Mouse (Mus musculus): ENCODE data around the gene Cplx3. TPM values are rescaled to one million over a fixed set of nuclear protein-coding genes. Genes with fewer than 3 reads are reported as not detected.

The Cplx3 gene
- 10 to 100 TPM; 13.0 to 13.6 TPM for total RNA-seq (2021)
- long read RNA-seq, experiment 1, transcript Cplx3-201 (3 exons, 2,859 nt), result major isoform, 13 of 17 reads
- long read RNA-seq, experiment 1, partial matches to known transcripts, result 0 of 17 reads
- long read RNA-seq, experiment 1, other reads (novel, unspliced or antisense), result 4 of 17 reads
- long read RNA-seq, experiment 2, transcript Cplx3-201 (3 exons, 2,859 nt), result major isoform, 5 of 8 reads
- long read RNA-seq, experiment 2, partial matches to known transcripts, result 0 of 8 reads
- long read RNA-seq, experiment 2, other reads (novel, unspliced or antisense), result 3 of 8 reads

DNA sequence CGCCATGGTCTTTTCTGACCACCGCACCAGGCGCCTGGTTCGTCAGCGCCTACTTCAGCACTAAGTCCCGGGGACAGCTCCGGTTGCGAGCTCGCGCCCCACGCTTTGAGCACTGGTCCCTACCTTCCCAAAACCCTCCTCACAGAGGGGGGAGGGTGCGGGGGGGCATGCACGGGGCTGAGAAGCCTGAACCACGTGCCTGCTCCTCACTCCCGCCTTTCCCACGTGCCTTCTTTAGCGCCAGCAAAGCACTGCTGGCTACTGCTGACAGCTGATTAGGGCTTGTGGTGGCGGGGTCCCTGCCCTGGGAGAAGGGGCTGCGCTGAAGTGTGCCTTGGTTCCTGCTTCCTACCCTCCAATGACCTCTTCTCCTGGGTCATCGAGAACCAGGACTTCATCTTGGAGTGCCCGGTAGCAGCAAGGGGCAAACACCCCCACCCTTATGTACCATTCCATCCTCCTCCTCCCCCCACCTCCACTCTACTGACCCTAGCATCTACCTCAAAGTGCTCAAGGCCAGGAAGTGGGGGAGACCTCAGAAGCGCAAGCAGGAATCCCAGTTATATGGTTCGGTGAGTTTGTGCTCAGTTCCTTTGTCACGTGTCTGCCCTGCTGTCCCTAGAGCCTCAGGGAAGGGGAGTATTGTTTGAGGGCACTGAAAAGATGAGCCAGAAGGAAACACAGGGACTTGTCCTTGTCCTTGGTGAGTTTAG, at the start of gene Cplx3:
Gene Cplx3, minus strand, starts transcription at position 143 of the 713 bp plus-strand sequence.
- DNase-seq (ENCODE audit: low spot score in 2 of 2), result no peak

DNA sequence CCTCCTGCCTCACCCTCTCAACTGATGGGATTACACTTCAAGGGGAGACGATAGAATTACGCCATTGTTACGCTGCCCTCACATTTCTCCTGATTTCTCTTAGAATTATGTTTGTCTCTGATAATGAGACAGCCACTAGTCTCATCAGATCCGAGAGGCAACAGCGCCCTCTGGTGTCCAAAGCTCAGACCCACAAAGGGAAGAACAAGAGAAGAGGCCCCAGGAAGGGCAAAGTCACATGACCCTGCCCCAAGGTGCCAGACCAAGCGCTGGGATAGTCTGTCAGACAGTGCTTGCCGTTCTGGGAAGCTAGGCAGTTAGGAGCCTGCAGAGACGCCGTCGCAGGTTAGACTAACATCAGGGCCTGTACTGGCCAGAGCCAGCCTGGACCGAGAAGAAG, 49.7 kb upstream of the Cplx3 start:
- peak; percentile 91 to 98 for DNase-seq (ENCODE audit: low spot score in 2 of 2)

DNA sequence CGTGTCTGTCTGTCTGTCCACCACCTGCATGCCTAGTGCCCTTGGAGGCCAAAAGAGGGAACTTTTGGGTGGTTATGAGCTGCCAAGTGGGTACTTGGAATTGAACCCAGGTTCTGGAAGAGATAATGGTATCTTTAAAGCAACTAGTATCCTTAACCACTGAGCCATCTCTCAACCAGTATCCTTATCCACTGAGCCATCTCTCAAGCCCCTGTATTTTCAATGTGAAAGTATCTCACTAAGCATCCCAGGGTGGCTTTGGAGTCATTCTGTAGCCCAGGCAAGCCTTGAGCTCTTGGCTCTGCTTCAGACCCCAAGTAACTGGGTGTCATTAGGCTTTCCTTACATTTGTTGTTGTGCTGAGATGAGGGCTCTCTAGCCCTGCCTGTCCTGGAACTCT, 48.9 kb upstream of the Cplx3 start:
- DNase-seq (ENCODE audit: low spot score in 2 of 2), result no peak

DNA sequence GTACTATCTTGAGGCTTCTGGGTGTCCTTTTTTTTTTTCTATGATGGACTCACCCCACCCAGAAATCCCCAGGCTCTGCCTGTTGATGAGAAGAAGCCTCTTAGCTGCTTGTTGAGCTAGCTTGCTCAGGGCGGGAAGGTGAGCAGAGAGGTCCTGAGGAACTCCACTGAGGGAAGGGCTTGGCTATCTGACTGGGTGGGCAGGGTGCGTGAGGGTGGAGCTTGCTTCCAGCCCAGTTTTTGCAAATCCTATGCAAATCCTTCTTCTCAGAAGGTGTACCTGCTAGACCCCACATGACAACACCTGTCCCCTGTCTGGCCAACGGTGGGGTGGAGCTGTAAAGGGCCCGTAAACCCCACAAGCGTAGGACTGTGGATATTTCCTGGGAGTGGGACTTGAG, 47.2 kb upstream of the Cplx3 start, which contains the start of gene Csk:
Gene Csk, minus strand, starts transcription at position 349 of the 400 bp plus-strand sequence.
- no peak for DNase-seq (ENCODE audit: low spot score in 2 of 2)

DNA sequence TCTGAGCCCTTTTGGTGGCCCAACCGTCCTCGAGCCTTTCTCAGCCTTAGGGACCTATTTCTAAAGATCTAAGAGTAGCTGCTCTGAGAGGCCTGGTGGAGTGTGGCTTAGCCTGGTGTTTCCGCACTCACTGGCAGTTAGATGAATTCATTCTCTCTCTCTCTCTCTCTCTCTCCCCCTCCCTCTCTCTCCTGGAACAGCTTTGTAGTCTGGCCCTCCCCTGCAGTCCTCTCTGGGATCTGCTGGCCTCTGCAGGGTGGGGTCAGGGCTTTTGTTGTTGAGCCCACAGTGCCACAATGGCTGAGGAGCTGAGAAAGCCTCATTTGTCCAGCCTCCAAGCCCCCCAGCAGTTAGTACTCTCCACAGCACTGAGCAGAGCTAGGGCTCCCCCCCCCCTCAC, 46.8 kb upstream of the Cplx3 start:
- no peak for DNase-seq (ENCODE audit: low spot score in 2 of 2)

DNA sequence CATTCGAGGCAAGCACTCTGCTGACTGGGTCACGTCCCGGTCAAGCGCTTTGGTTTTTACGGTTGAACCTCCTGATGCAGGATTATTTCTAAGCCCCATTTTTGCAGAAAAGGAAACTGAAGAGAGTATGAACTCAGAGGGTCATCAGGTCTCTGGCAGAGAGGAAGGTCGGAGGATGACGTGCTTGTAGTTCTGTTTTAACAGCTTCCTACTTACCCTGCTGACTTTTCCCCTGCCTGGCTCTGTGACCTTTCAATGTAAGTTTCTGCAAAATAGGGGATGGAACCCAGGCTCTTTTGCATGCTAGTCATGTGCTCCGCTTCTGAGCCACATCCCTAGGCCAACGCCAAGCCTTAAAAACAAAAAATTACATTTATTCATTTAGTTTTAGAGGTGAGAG, 46.3 kb upstream of the Cplx3 start:
- no peak for DNase-seq (ENCODE audit: low spot score in 2 of 2)

DNA sequence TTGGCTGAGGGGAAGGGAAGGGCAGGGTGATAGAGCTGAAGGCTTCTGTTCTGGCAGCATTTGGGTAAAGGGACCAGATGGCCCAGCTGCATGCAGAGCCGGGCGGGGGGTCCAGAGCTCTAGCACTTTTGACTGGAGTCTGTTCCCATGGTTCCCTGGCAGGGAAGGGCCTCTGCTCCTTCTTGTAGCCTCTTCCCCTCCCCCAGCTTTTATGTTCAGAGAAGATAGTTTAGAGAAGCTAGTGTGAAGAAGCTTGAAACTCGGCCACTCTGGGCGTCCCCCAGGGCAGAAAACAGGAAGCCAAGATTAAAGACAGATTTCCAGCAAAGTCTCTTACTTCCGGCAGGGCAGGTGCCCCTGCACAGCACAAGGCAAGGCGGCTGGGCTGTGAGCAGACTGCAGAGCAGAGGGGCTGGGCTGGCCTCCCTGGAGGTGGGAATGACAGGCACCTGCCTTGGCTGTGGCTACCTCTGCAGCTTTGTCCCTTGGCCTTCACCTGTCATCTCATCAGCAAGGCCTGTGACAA, 44.8 kb upstream of the Cplx3 start:
- DNase-seq (ENCODE audit: low spot score in 2 of 2), result peak in 1 of 2 experiments; percentile 1

DNA sequence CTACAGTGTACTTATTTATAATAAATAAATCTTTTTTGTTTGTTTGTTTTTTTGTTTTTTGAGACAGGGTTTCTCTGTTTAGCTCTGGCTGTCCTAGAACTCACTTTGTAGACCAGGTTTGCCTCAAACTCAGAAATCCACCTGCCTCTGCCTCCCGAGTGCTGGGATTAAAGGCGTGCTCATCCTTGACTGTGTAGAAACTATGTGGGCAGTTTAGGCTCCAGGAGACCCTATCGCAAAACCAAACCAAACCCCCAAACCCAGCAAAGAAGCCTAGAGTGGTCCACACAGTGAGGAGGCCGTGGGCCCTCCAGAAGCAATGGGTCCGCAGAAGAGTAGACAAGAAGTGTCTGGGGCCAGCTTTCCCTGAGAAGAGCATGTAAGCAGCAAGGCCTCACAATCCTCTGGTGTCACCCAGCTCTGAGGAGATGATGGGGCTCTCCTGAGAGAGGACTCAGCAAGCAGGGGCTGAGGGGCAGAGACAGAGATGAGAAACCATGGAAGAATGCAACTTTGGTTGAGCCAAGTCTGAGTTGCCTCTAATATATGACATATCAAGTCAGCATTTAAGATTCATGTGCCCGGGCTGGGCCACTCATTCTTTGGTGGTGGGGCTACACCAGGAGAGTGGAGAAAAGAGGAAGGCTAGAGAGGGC, 44.2 kb upstream of the Cplx3 start:
- no peak for DNase-seq (ENCODE audit: low spot score in 2 of 2)

DNA sequence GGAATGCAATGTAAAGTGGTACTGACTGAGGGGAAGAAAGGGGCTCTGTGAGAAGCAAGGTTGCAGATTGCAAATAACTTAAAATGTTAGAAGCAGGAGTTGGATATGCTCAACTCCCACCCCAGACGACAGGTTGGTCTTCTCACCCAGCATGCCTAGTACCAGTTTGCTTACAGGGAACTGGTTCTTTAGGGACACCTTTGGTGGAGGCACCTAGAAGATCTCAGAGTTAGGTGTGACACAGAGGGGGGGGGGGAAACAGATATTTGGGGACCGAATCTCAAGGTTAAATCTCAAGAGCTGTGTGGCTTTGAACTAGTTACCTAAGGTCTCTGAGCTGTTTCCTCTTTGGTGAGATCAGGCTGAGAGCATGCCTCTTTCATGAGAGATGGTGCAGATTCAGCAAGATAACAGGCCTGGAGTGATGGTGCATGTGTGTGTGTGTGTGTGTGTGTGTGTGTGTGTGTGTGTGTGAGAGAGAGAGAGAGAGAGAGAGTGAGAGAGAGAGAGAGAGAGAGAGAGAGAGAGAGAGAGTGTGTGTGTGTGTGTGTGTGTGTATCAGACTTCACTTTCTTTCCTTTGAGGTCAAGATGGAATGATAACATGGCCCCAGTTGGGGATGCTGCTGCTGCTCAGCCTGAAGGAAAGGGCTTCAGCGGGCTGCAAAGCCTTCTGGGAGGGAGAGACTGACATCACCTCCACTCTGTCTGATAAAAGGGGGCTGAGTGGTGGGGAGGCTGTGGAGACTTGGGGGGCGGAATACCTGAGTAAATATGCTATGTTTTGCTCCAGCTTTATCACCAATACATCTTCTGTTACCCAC, 41.4 kb upstream of the Cplx3 start:
- DNase-seq (ENCODE audit: low spot score in 2 of 2), result no peak

DNA sequence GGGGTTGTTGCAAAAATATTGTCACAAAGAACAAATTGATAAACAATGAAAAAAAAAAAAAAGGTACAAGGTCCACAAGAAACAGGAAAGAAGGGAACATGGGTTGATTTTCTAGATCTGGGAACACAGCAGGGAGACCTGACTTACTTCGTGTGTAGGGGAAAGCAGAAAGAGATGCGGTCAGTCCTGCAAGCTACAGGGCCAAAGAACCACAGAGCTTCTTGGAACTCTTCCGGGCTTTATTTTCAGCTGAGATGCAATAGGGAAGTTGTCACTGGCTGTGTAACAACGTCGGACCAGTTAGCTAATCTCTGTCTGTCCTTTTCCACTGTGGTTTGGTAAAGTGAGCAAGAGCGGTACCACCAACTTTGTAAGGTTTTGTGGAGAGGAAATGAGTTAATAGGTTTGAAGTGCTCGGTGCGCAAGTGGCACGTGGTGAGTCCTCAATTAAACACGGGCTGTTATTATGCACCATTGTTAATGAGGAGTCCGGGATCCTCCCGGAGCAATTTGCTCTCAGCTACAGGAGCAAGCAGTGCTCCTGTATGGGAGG, 40.5 kb upstream of the Cplx3 start:
- no peak for DNase-seq (ENCODE audit: low spot score in 2 of 2)

DNA sequence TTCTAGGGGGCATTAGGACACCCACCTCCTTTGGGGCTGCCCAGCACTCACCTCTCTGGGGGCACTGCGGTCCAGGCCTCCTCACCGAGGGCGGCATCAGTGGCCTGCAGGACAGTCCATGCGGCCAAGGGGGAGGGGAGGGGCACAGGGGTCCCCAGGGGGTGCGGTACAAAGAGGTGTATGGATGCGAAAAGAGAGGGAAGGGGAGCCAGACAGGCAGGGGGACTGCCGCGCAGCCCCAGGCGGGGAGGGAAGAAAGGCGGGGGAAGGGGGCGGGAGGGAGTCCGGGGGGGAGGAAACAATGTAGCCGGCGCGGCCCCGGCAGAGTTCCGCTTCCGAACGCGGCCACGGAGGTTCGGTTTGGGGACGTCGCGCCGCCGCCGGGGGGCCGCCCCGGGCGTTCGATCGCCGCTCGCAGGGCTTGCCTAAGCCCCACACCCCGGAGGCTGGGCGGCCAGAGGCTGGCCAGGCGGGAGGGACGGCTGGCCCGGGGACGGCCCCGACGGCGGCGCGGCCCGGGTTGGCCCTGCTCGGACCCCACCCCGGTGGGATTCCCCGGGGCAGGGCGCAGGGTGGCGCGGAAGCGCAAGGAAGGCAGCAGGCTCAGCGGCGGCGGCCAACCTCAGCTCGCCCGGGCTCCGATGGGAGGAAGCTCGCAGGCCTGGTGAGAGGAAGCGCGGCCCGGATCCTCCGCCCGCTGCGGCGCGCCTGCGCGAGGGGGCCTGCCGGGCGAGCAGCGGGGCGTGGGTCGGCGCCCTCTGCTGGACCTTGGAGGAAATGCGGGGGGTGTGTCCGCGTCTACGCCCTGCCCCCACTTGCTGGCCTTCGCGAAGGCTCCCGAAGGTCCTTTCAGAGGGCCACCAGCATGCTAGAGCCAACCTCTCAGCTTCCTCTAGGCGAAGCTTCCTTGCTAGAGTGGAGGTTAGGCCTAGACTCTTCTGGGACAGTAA, 39.1 kb upstream of the Cplx3 start:
- peak; percentile 92 to 93 for DNase-seq (ENCODE audit: low spot score in 2 of 2)

DNA sequence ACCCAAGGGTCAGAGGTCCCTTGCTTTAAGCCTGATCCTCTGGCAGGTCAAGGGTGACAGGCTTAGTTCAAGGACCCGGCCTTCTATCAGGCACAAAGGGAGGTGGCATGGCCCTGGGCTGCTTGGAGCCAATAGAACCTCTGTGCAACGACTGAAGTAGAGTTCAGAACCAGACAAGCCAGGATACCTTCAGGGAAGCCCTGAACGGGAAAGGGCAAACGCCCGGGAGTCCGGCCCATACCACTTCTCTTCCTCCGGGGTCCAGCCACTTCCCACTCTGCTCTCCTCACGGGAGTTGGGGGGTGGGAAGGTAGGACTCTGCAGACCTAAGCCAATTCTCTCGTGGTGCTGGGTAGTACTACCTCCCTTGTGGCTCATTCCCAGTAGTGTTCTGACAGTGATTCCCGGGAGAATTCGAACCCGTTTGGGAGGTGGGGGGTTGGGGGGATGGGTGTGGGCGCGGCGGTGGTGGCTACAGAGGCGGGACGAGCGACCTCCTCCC, 38.4 kb upstream of the Cplx3 start:
- DNase-seq (ENCODE audit: low spot score in 2 of 2), result no peak

DNA sequence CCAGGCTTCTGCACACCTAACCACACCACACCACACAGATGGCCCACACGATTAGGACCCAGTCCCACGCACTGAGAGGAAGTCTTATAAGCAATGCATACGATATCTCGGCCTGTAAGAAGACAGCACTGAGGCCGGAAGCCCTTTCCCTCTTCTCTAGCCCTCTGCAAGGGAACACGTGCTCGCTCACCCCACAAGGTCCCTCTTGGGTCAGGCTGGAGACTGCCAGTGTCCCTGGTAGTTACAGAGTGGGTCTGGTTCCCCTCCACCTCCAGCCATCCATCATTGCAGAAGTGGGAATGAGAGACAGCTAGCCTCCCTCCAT, 37.7 kb upstream of the Cplx3 start:
- no peak for DNase-seq (ENCODE audit: low spot score in 2 of 2)

DNA sequence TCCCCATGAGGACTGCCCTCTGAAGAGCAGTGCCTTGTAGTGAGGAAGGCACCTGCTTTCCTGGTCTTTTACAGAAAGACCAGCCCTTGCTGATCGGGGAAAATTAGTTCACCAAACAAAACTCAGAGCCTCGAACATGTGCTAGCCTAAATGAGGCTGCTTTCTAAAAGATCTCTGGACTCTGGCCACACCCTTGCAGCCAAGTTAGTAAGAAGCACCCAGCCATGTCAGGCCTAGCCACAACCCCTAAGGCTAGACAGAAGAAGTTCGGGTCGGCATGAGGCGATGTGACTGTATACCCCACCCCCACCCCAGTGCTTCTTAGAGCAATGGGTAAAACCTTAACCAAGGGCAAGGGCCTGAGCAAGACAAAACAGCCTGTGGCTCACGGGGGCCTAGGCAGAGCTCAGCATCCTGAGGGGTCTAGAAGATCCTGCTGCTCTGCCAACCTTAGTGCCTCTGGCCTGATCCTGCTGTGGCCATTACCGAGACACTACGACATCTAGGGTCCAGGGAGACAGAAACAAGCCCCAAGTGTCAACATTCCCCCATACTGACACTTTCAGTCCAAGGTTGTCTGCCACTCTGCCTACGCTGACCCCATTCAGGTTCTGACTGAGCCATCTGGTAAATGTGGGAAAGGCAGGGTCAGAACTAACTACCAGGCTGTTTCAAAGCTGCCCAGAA, 37.2 kb upstream of the Cplx3 start:
- DNase-seq (ENCODE audit: low spot score in 2 of 2), result no peak

DNA sequence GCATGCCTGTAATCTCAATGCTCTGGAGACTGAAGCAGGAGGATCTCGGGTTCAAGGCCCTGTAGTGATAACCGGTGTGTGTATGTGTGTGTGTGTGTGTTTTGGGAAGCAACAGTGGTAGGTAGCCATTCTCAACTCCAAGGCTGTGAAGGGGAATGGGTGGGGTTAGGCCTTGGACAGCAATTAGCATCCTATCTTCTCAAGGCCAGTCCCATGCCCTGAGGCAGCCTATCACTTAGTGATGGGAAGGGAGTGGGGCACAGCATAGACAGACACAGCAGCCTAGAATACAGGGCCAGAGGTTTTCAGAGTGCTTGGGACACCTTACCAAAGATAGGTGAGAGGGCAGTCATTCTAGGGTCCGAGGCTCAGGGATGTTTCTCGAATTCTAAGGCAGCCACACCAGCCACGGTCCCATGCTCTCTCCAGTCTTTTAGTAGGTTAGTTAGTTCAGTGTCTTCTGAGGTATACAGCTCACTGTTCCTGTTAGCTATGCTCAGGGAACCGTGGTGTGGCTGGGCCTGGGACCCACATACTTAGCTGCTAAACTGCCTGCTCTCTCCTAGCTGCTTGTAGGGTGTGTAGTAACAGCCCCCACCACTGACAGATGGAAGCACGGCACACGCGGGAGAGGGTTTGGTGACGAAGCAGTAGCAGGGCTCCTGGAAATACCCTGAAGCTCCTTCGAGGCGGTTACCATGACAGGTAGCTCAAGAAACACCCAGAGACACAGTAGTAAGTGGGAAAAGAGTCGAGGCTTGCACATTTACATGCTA, 35.9 kb upstream of the Cplx3 start:
- peak in 1 of 2 experiments; percentile 27 for DNase-seq (ENCODE audit: low spot score in 2 of 2)

DNA sequence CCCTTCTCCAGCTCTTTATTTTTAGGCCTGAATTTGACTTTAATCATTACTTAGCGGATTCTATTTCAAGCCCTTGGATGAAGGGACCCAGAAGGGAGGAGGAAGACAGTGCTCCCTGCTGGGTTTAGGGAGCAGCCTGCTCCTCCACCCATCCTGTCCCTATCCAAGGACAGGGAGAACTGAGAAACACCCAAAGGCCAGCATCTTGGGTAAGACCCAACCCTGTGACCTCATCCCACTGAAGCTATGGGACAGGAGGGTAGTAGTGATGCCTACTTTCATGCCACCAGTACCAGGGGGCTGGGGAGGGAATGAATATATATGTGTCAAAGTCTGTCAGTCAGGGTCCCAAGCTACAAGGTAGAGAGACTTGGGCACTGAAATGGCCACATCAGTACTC, 34.9 kb upstream of the Cplx3 start:
- DNase-seq (ENCODE audit: low spot score in 2 of 2), result no peak

DNA sequence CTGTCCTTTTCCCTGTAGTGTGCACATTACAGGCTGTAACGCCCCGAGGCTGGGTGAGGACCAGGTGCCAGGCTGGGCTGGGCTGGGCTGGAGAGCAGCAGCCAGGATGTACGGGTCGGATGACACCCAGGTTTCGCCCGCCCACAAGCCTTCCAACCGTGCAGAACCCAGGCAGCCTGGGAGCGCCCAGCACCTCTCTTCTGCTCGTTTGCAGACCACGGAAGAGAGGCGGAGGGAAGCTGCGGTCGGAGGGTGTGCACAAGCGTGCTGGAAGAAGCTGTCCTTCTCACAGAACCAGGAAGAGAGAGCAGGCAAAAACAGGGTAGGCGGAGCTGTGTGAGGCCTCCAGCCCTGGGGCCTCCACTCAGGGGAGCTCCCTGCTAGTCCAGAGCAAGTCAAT, 34.3 kb upstream of the Cplx3 start:
- DNase-seq (ENCODE audit: low spot score in 2 of 2), result no peak

DNA sequence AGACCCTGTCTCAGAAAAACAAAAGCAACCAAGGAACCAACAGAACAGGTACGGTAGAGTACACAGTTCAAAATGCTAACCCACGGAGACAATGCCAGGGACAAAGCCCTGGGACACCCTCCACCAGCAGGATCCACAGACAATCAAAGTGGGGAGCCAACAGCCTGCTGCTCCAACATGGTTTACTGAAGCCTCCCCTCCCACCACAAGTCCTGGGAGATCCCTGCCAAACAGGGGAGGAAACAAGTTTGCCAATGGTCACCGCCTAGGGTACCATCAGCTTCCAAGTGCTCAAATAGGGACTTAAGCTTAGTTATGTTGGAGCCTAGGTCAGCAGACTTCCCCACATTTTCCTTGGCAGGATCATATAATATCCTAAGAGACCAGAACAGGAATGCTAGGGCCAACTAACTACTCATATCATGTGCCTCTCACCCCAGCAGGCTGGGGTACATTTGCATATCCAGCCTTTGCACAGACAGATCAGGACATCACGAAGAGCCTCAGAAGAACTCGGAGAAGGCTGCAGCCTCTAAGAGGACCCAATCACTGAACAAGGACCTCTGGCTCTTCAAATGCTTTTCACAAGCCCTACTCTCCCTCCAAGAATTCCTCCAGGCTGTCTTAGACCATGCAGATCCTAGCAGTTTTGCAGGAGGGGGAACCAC, 33.7 kb upstream of the Cplx3 start:
- no peak for DNase-seq (ENCODE audit: low spot score in 2 of 2)
